9 mouse cellular contexts compared by ENCODE assay signal in the genomic region with DNA sequence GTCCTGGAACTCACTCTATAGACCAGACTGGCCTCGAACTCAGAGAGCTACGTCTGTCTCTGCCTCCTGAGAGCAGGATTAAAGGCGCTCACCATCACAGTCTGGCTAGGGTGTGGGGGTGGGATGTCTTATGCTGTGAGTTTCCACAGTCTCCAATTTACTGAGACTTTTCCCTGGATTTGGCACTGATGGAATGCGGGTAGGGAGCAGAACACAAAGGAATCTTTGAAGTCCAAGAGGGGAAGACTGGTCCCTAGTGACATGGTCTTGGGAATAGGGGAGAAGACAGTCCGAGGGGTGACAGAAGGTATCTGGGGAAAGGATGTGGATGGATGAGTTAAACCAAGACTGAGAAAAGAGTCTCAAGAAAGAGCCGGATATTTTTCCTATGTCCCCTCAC. TPM values are rescaled to one million over a fixed set of nuclear protein-coding genes. Genes with fewer than 3 reads are reported as not detected.
A peak's percentile ranks its signal among the peaks of the same experiment; 100 is the strongest.
DNase-seq lines count a peak whose midpoint lies in the region; ATAC-seq lines count a peak whose summit lies in the region.
"Had no signal": no experiment of that assay in that cellular context is flagged by ENCODE, and none has a peak within 500 bp of the region (broad histone marks: within the 10 kb centered on the region; RNA-seq: fewer than 3 reads in every experiment).

No protein-coding gene starts in this region.

- 36% methylated on average over 6 of the region's 6 CpGs for WGBS in limb, embryonic 12.5 days
- 35% methylated on average over 6 of the region's 6 CpGs for WGBS in limb, embryonic 10.5 days
- 35% methylated on average over 6 of the region's 6 CpGs for WGBS in embryonic facial prominence, embryonic 15.5 days
- WGBS in hindbrain, embryonic 10.5 days, result 44% methylated on average over 6 of the region's 6 CpGs
- WGBS in midbrain, embryonic 16.5 days, result 39% methylated on average over 6 of the region's 6 CpGs

- H3K9me3 ChIP-seq in limb, embryonic 12.5 days, result no peaks in the 10 kb centered on the region
- H3K9me3 ChIP-seq in limb, embryonic 10.5 days (replicated peaks), result no peaks in the 10 kb centered on the region
- H3K9me3 ChIP-seq in embryonic facial prominence, embryonic 15.5 days (replicated peaks), result no peaks in the 10 kb centered on the region
- 0 out of 2 replicates have a peak, but pooled peaks cover 3% of the 10 kb centered on the region for H3K9me3 ChIP-seq in hindbrain, embryonic 10.5 days
- H3K9me3 ChIP-seq in midbrain, embryonic 16.5 days (replicated peaks; ENCODE audit: control insufficient read depth, low read length, poor library complexity, severe bottlenecking), result no peaks in the 10 kb centered on the region

- no peak for ATAC-seq in limb, embryonic 12.5 days (ENCODE audit: insufficient number of reproducible peaks, insufficient read depth, low FRiP score, low TSS enrichment, low read depth)
- no peak for ATAC-seq in embryonic facial prominence, embryonic 15.5 days (ENCODE audit: insufficient number of reproducible peaks, low FRiP score, low TSS enrichment, low read depth)
- no peak for ATAC-seq in midbrain, embryonic 16.5 days

- 0 out of 2 replicates have a peak overlapping the region, but pooled peaks have one; percentile 99 for H3K4me2 ChIP-seq in limb, embryonic 12.5 days
- 0 out of 2 replicates have a peak overlapping the region, but pooled peaks have one; percentile 62 for H3K4me2 ChIP-seq in embryonic facial prominence, embryonic 15.5 days (replicated peaks)
- peak overlapping the region; percentile 86 for H3K4me2 ChIP-seq in midbrain, embryonic 16.5 days (ENCODE audit: low read length)

- no peak overlapping the region for H3K27ac ChIP-seq in limb, embryonic 12.5 days
- H3K27ac ChIP-seq in limb, embryonic 10.5 days, result no peak overlapping the region
- H3K27ac ChIP-seq in embryonic facial prominence, embryonic 15.5 days (replicated peaks), result no peak overlapping the region
- H3K27ac ChIP-seq in hindbrain, embryonic 10.5 days, result no peak overlapping the region
- no peak overlapping the region for H3K27ac ChIP-seq in midbrain, embryonic 16.5 days (ENCODE audit: low read length)

- no peak for DNase-seq in limb, embryonic 10.5 days (ENCODE audit: low spot score)
- no peak for DNase-seq in hindbrain, embryonic 10.5 days (ENCODE audit: low spot score)
- no peak for DNase-seq in thymus, postnatal 14 days
- DNase-seq in thymus, postnatal 0 days (ENCODE audit: low spot score), result no peak
- no peak for DNase-seq in frontal cortex, adult 2 months (ENCODE audit: extremely low spot score in 1 of 2, low spot score in 1 of 2)

- H3K4me3 ChIP-seq in limb, embryonic 12.5 days (replicated peaks), result no peak overlapping the region
- H3K4me3 ChIP-seq in limb, embryonic 10.5 days, result no peak overlapping the region
- 0 out of 2 replicates have a peak overlapping the region, but pooled peaks have one; percentile 38 for H3K4me3 ChIP-seq in embryonic facial prominence, embryonic 15.5 days (replicated peaks)
- H3K4me3 ChIP-seq in hindbrain, embryonic 10.5 days, result peak overlapping the region; percentile 67
- peak overlapping the region; percentile 64 for H3K4me3 ChIP-seq in midbrain, embryonic 16.5 days (ENCODE audit: low read depth, low read length)

- no peak overlapping the region for H3K9ac ChIP-seq in limb, embryonic 12.5 days (replicated peaks)
- H3K9ac ChIP-seq in embryonic facial prominence, embryonic 15.5 days, result no peak overlapping the region
- H3K9ac ChIP-seq in midbrain, embryonic 16.5 days (ENCODE audit: low read depth, low read length), result peak overlapping the region; percentile 63

- peaks cover 37% of the 10 kb centered on the region for H3K4me1 ChIP-seq in limb, embryonic 12.5 days (replicated peaks)
- peaks cover 50% of the 10 kb centered on the region for H3K4me1 ChIP-seq in limb, embryonic 10.5 days
- H3K4me1 ChIP-seq in embryonic facial prominence, embryonic 15.5 days, result peaks cover 45% of the 10 kb centered on the region
- H3K4me1 ChIP-seq in hindbrain, embryonic 10.5 days (replicated peaks), result peaks cover 59% of the 10 kb centered on the region
- H3K4me1 ChIP-seq in midbrain, embryonic 16.5 days (ENCODE audit: control insufficient read depth, insufficient read depth, low read length), result peaks cover 31% of the 10 kb centered on the region

- H3K36me3 ChIP-seq in limb, embryonic 12.5 days, result no peaks in the 10 kb centered on the region
- no peaks in the 10 kb centered on the region for H3K36me3 ChIP-seq in limb, embryonic 10.5 days
- H3K36me3 ChIP-seq in embryonic facial prominence, embryonic 15.5 days, result no peaks in the 10 kb centered on the region
- H3K36me3 ChIP-seq in hindbrain, embryonic 10.5 days, result no peaks in the 10 kb centered on the region
- no peaks in the 10 kb centered on the region for H3K36me3 ChIP-seq in midbrain, embryonic 16.5 days (ENCODE audit: control insufficient read depth, insufficient read depth, low read length)

- H3K27me3 ChIP-seq in limb, embryonic 12.5 days, result peaks cover 93% of the 10 kb centered on the region
- H3K27me3 ChIP-seq in limb, embryonic 10.5 days (ENCODE audit: low read depth, poor library complexity, severe bottlenecking), result peaks cover 87% of the 10 kb centered on the region
- H3K27me3 ChIP-seq in embryonic facial prominence, embryonic 15.5 days, result peaks cover 68% of the 10 kb centered on the region
- peaks cover 76% of the 10 kb centered on the region for H3K27me3 ChIP-seq in hindbrain, embryonic 10.5 days (ENCODE audit: insufficient read depth, poor library complexity, severe bottlenecking)
- H3K27me3 ChIP-seq in midbrain, embryonic 16.5 days (ENCODE audit: control insufficient read depth, insufficient read depth, low read depth, low read length), result peaks cover 4% of the 10 kb centered on the region

RNA-seq across cellular contexts. Expression of a gene that starts 2.8 kb away (rescaled TPM):
- polyA plus RNA-seq in limb, embryonic 12.5 days (2016; fragmentation: Nextera tagmentation; extraction: Ambion mirVana), result 0.37 and 0.49 TPM in 2 replicates
- polyA plus RNA-seq in limb, embryonic 10.5 days (2016; fragmentation: Nextera tagmentation; extraction: Ambion mirVana), result 0.21 and 0.28 TPM in 2 replicates
- 0.46 and 0.84 TPM in 2 replicates for polyA plus RNA-seq in embryonic facial prominence, embryonic 15.5 days (2015; fragmentation: Nextera tagmentation; extraction: Ambion mirVana)
- 1.3 and 1.5 TPM in 2 replicates for polyA plus RNA-seq in hindbrain, embryonic 10.5 days (2016; fragmentation: Nextera tagmentation; extraction: Ambion mirVana)
- 5.5 and 6.4 TPM in 2 replicates for polyA plus RNA-seq in midbrain, embryonic 16.5 days (2015; fragmentation: Nextera tagmentation; extraction: Ambion mirVana)
- polyA plus RNA-seq in thymus, postnatal 0 days (2015; fragmentation: Nextera tagmentation; extraction: Ambion mirVana), result 0.03 TPM in 1 of 2 replicates, not detected in the other
- 47.9 and 49.9 TPM in 2 replicates for polyA plus RNA-seq in frontal cortex, adult 2 months (2012; rRNA removed)

RNA-seq across cellular contexts. Expression of a gene that starts 15.5 kb away (rescaled TPM):
- polyA plus RNA-seq in limb, embryonic 12.5 days (2016; fragmentation: Nextera tagmentation; extraction: Ambion mirVana), result 0.83 and 1.4 TPM in 2 replicates
- polyA plus RNA-seq in limb, embryonic 10.5 days (2016; fragmentation: Nextera tagmentation; extraction: Ambion mirVana), result 0.14 and 0.20 TPM in 2 replicates
- 2.8 and 2.9 TPM in 2 replicates for polyA plus RNA-seq in embryonic facial prominence, embryonic 15.5 days (2015; fragmentation: Nextera tagmentation; extraction: Ambion mirVana)
- polyA plus RNA-seq in hindbrain, embryonic 10.5 days (2016; fragmentation: Nextera tagmentation; extraction: Ambion mirVana), result 0.38 and 0.86 TPM in 2 replicates
- 0.77 and 1.9 TPM in 2 replicates for polyA plus RNA-seq in midbrain, embryonic 16.5 days (2015; fragmentation: Nextera tagmentation; extraction: Ambion mirVana)
- 11.1 and 11.3 TPM in 2 replicates for polyA plus RNA-seq in thymus, postnatal 0 days (2015; fragmentation: Nextera tagmentation; extraction: Ambion mirVana)
- polyA plus RNA-seq in frontal cortex, adult 2 months (2012; rRNA removed), result 0.40 and 0.54 TPM in 2 replicates

RNA-seq across cellular contexts. Expression of a gene that starts 33.9 kb away (rescaled TPM):
- polyA plus RNA-seq in limb, embryonic 12.5 days (2016; fragmentation: Nextera tagmentation; extraction: Ambion mirVana), result 70.7 and 72.0 TPM in 2 replicates
- 74.5 and 82.2 TPM in 2 replicates for polyA plus RNA-seq in limb, embryonic 10.5 days (2016; fragmentation: Nextera tagmentation; extraction: Ambion mirVana)
- 76.9 and 83.4 TPM in 2 replicates for polyA plus RNA-seq in embryonic facial prominence, embryonic 15.5 days (2015; fragmentation: Nextera tagmentation; extraction: Ambion mirVana)
- polyA plus RNA-seq in hindbrain, embryonic 10.5 days (2016; fragmentation: Nextera tagmentation; extraction: Ambion mirVana), result 83.2 and 94.9 TPM in 2 replicates
- polyA plus RNA-seq in midbrain, embryonic 16.5 days (2015; fragmentation: Nextera tagmentation; extraction: Ambion mirVana), result 54.1 and 58.1 TPM in 2 replicates
- 96.9 and 101 TPM in 2 replicates for polyA plus RNA-seq in thymus, postnatal 0 days (2015; fragmentation: Nextera tagmentation; extraction: Ambion mirVana)
- 82.9 and 90.2 TPM in 2 replicates for polyA plus RNA-seq in frontal cortex, adult 2 months (2012; rRNA removed)

RNA-seq across cellular contexts. Expression of a gene that starts 39.0 kb away (rescaled TPM):
- 132 and 140 TPM in 2 replicates for polyA plus RNA-seq in limb, embryonic 12.5 days (2016; fragmentation: Nextera tagmentation; extraction: Ambion mirVana)
- polyA plus RNA-seq in limb, embryonic 10.5 days (2016; fragmentation: Nextera tagmentation; extraction: Ambion mirVana), result 175 and 184 TPM in 2 replicates
- polyA plus RNA-seq in embryonic facial prominence, embryonic 15.5 days (2015; fragmentation: Nextera tagmentation; extraction: Ambion mirVana), result 77.9 and 86.2 TPM in 2 replicates
- polyA plus RNA-seq in hindbrain, embryonic 10.5 days (2016; fragmentation: Nextera tagmentation; extraction: Ambion mirVana), result 133 and 161 TPM in 2 replicates
- 19.4 and 20.1 TPM in 2 replicates for polyA plus RNA-seq in midbrain, embryonic 16.5 days (2015; fragmentation: Nextera tagmentation; extraction: Ambion mirVana)
- 104 and 118 TPM in 2 replicates for polyA plus RNA-seq in thymus, postnatal 0 days (2015; fragmentation: Nextera tagmentation; extraction: Ambion mirVana)
- polyA plus RNA-seq in frontal cortex, adult 2 months (2012; rRNA removed), result 14.9 and 15.3 TPM in 2 replicates

RNA-seq across cellular contexts. Expression of a gene that starts 55.8 kb away (rescaled TPM):
- 0.22 and 0.34 TPM in 2 replicates for polyA plus RNA-seq in limb, embryonic 12.5 days (2016; fragmentation: Nextera tagmentation; extraction: Ambion mirVana)
- 0.20 TPM in 1 of 2 replicates, not detected in the other for polyA plus RNA-seq in limb, embryonic 10.5 days (2016; fragmentation: Nextera tagmentation; extraction: Ambion mirVana)
- polyA plus RNA-seq in embryonic facial prominence, embryonic 15.5 days (2015; fragmentation: Nextera tagmentation; extraction: Ambion mirVana), result 1.2 and 1.4 TPM in 2 replicates
- polyA plus RNA-seq in hindbrain, embryonic 10.5 days (2016; fragmentation: Nextera tagmentation; extraction: Ambion mirVana), result 0.09 TPM in 1 of 2 replicates, not detected in the other
- polyA plus RNA-seq in midbrain, embryonic 16.5 days (2015; fragmentation: Nextera tagmentation; extraction: Ambion mirVana), result not detected in 2 replicates
- 16.3 and 17.7 TPM in 2 replicates for polyA plus RNA-seq in thymus, postnatal 0 days (2015; fragmentation: Nextera tagmentation; extraction: Ambion mirVana)
- 0.08 and 0.11 TPM in 2 replicates for polyA plus RNA-seq in frontal cortex, adult 2 months (2012; rRNA removed)
- polyA plus RNA-seq: kidney, embryonic 14.5 days had no signal

Comparison
In these comparisons a context has a peak if more than half of its experiments do, and no peak if none do; other contexts are left out.
1. H3K4me3 ChIP-seq: peak in embryonic facial prominence, embryonic 15.5 days (single experiment), hindbrain, embryonic 10.5 days (single experiment) and midbrain, embryonic 16.5 days (single experiment); none in limb, embryonic 12.5 days (single experiment) and limb, embryonic 10.5 days (single experiment).
2. Peak in every context shown above with its lines, with median percentiles within 50 percentile points of each other: H3K4me2 ChIP-seq.